Mouse (Mus musculus) embryonic facial prominence, embryonic 12.5 days (tissue): ENCODE data around the gene Rpl22. TPM values are rescaled to one million over a fixed set of nuclear protein-coding genes. Genes with fewer than 3 reads are reported as not detected.

Experiments
- ATAC-seq: fragments of 200-750 bp; cut with Nextera tagmentation; 2 replicates; pipeline ENCODE4 v1.8.0; 2017; ENCODE audit not compliant: insufficient number of reproducible peaks, insufficient read depth, low FRiP score, low TSS enrichment
- H3K27ac ChIP-seq: fragments of 300-500 bp; sonication (generic); 2 replicates; pipeline ENCODE4 v1.5.1; 2016; ENCODE audit warnings: mild to moderate bottlenecking
- H3K27me3 ChIP-seq: fragments of 300-500 bp; sonication (generic); 2 replicates; pipeline ENCODE4 v1.6.1; 2016; ENCODE audit warnings: mild to moderate bottlenecking, moderate library complexity
- H3K36me3 ChIP-seq: fragments of 300-500 bp; sonication (generic); 2 replicates; pipeline ENCODE4 v1.6.1; 2016; ENCODE audit warnings: mild to moderate bottlenecking
- H3K4me1 ChIP-seq: fragments of 300-500 bp; sonication (generic); 2 replicates; pipeline ENCODE4 v1.6.1; 2016
- H3K4me2 ChIP-seq: fragments of 300-500 bp; sonication (generic); replicated peaks from 2 replicates; pipeline ENCODE4 v1.6.1; 2016; ENCODE audit warnings: mild to moderate bottlenecking, moderate library complexity
- H3K4me3 ChIP-seq: fragments of 300-500 bp; sonication (generic); 2 replicates; pipeline ENCODE4 v1.5.1; 2016; ENCODE audit warnings: mild to moderate bottlenecking
- H3K9ac ChIP-seq: fragments of 300-500 bp; sonication (generic); 2 replicates; pipeline ENCODE4 v1.6.1; 2016; ENCODE audit warnings: mild to moderate bottlenecking, moderate library complexity
- H3K9me3 ChIP-seq: fragments of 300-500 bp; sonication (generic); 2 replicates; pipeline ENCODE4 v1.6.1; 2016; ENCODE audit warnings: mild to moderate bottlenecking, moderate library complexity
- WGBS: fragments of 180-500 bp; shearing (Covaris S2); methylation state at CpG from one replicate; pipeline ENCODE4 v1.1.7; 2016; 5-methylcytosine and 5-hydroxymethylcytosine counted together
- polyA plus RNA-seq: library from polyadenylated mRNA; unstranded; fragments of >200 nt; fragmentation: Nextera tagmentation; extraction: Ambion mirVana; gene quantifications from 2 replicates; pipeline ENCODE4 v1.2.1, GENCODE M21; 2016

The Rpl22 gene
- polyA plus RNA-seq, 1 experiment from 2014 or later: 396 TPM

GRCm38 (mm10) chr4:152287317-152288120 is 38.0 kb upstream of the Rpl22 start:
- ATAC-seq: no peak
- Histone ChIP-seq H3K27me3 (peaks cover 94% of the 10 kb centered on the region), H3K4me1 (peaks cover 27% of the 10 kb centered on the region), H3K27ac (no peak overlapping the region), H3K4me3 (no peak overlapping the region), H3K4me2 (no peak overlapping the region), H3K36me3 (no peaks in the 10 kb centered on the region), H3K9ac (no peak overlapping the region), H3K9me3 (peaks cover 3% of the 10 kb centered on the region; the same call in 1 of the 2 replicates)
- WGBS: 10% methylated on average over 19 of the region's 19 CpGs

- 39% methylated on average over 18 of the region's 18 CpGs for WGBS
- peaks cover 18% of the 10 kb centered on the region for H3K4me1 ChIP-seq
Measured at GRCm38 (mm10) chr4:152288398-152288945, 37.1 kb upstream of the Rpl22 start.

GRCm38 (mm10) chr4:152290385-152290784 is 35.2 kb upstream of the Rpl22 start:
- Histone ChIP-seq H3K4me2 (peak overlapping the region; percentile 56), H3K9ac (peak overlapping the region; percentile 41), H3K4me1 (peaks cover 18% of the 10 kb centered on the region), H3K4me3 (peak overlapping the region; percentile 29), H3K27ac (no peak overlapping the region), H3K27me3 (peaks cover 83% of the 10 kb centered on the region), H3K9me3 (peaks cover 3% of the 10 kb centered on the region; the same call in 1 of the 2 replicates), H3K36me3 (no peaks in the 10 kb centered on the region)
- no peak for ATAC-seq
- under 1% methylated on average over 39 of the region's 39 CpGs for WGBS

More at GRCm38 (mm10) chr4:152288398-152288945, 37.1 kb upstream of the Rpl22 start:
- Histone ChIP-seq H3K27ac (no peak overlapping the region), H3K4me3 (no peak overlapping the region), H3K27me3 (peaks cover 94% of the 10 kb centered on the region), H3K9me3 (peaks cover 3% of the 10 kb centered on the region; the same call in 1 of the 2 replicates), H3K9ac (no peak overlapping the region), H3K4me2 (no peak overlapping the region), H3K36me3 (no peaks in the 10 kb centered on the region)
- no peak for ATAC-seq

GRCm38 (mm10) chr4:152290991-152291390 is 34.6 kb upstream of the Rpl22 start:
- H3K27ac ChIP-seq: no peak overlapping the region
- peak overlapping the region; percentile 56 for H3K4me2 ChIP-seq
- H3K36me3 ChIP-seq: no peaks in the 10 kb centered on the region
- 6% methylated on average over 11 of the region's 11 CpGs for WGBS
- H3K27me3 ChIP-seq: peaks cover 83% of the 10 kb centered on the region
- ATAC-seq: no peak
- H3K4me1 ChIP-seq: peaks cover 22% of the 10 kb centered on the region
- peak overlapping the region; percentile 29; the same call in 1 of the 2 replicates for H3K4me3 ChIP-seq
- peaks cover 3% of the 10 kb centered on the region; the same call in 1 of the 2 replicates for H3K9me3 ChIP-seq
- H3K9ac ChIP-seq: no peak overlapping the region

- 20% methylated on average over 6 of the region's 6 CpGs for WGBS
- peak within 1 kb of the TSS; percentile 29 for H3K4me3 ChIP-seq
- ATAC-seq: no peak
- H3K9me3 ChIP-seq: peaks cover 3% of the 10 kb centered on the region; the same call in 1 of the 2 replicates
- H3K4me1 ChIP-seq: peaks cover 22% of the 10 kb centered on the region
- no peak within 1 kb of the TSS for H3K27ac ChIP-seq
- H3K9ac ChIP-seq: peak within 1 kb of the TSS; percentile 41; the same call in 1 of the 2 replicates
- no peaks in the 10 kb centered on the region for H3K36me3 ChIP-seq
- H3K27me3 ChIP-seq: peaks cover 78% of the 10 kb centered on the region
- peak within 1 kb of the TSS; percentile 56 for H3K4me2 ChIP-seq
Measured at GRCm38 (mm10) chr4:152291562-152291961, 34.0 kb upstream of the Rpl22 start, which contains the start of gene Hes3. Hes3 (minus strand) TSS chr4:152291662.

- no peak overlapping the region for H3K4me3 ChIP-seq
- H3K4me1 ChIP-seq: peaks cover 20% of the 10 kb centered on the region
- no peak overlapping the region for H3K27ac ChIP-seq
- no peak overlapping the region for H3K9ac ChIP-seq
- no peak overlapping the region for H3K4me2 ChIP-seq
- no peaks in the 10 kb centered on the region for H3K36me3 ChIP-seq
- H3K27me3 ChIP-seq: peaks cover 71% of the 10 kb centered on the region
- peaks cover 3% of the 10 kb centered on the region; the same call in 1 of the 2 replicates for H3K9me3 ChIP-seq
- 20% methylated on average over 12 of the region's 12 CpGs for WGBS
- ATAC-seq: no peak
Measured at GRCm38 (mm10) chr4:152292102-152292765, 33.3 kb upstream of the Rpl22 start.

GRCm38 (mm10) chr4:152294188-152294929 is 31.2 kb upstream of the Rpl22 start:
- no peak overlapping the region for H3K27ac ChIP-seq
- H3K4me3 ChIP-seq: no peak overlapping the region
- no peak for ATAC-seq
- H3K36me3 ChIP-seq: peaks cover under 1% of the 10 kb centered on the region; the same call in 1 of the 2 replicates
- peaks cover 32% of the 10 kb centered on the region for H3K4me1 ChIP-seq
- no peak overlapping the region for H3K9ac ChIP-seq
- 51% methylated on average over 10 of the region's 10 CpGs for WGBS
- H3K4me2 ChIP-seq: no peak overlapping the region
- peaks cover 56% of the 10 kb centered on the region for H3K27me3 ChIP-seq
- H3K9me3 ChIP-seq: no peaks in the 10 kb centered on the region

- H3K9ac ChIP-seq: no peak overlapping the region
- no peak overlapping the region for H3K4me3 ChIP-seq
- H3K9me3 ChIP-seq: no peaks in the 10 kb centered on the region
- no peak overlapping the region for H3K4me2 ChIP-seq
- peaks cover 41% of the 10 kb centered on the region for H3K27me3 ChIP-seq
- ATAC-seq: no peak
- 38% methylated on average over 4 of the region's 4 CpGs for WGBS
- no peak overlapping the region for H3K27ac ChIP-seq
- peaks cover 15% of the 10 kb centered on the region for H3K36me3 ChIP-seq
- peaks cover 22% of the 10 kb centered on the region for H3K4me1 ChIP-seq
Measured at GRCm38 (mm10) chr4:152295916-152296315, 29.6 kb upstream of the Rpl22 start.

- peak overlapping the region; percentile 49; the same call in 1 of the 2 replicates for H3K9ac ChIP-seq
- peaks cover 36% of the 10 kb centered on the region for H3K27me3 ChIP-seq
- H3K4me1 ChIP-seq: peaks cover 20% of the 10 kb centered on the region
- WGBS: 19% methylated on average over 8 of the region's 8 CpGs
- ATAC-seq: no peak
- no peaks in the 10 kb centered on the region for H3K9me3 ChIP-seq
- 0 out of 2 replicates have a peak overlapping the region, but pooled peaks have one; percentile 23 for H3K27ac ChIP-seq
- H3K4me3 ChIP-seq: peak overlapping the region; percentile 99
- H3K4me2 ChIP-seq: peak overlapping the region; percentile 95
- H3K36me3 ChIP-seq: peaks cover 20% of the 10 kb centered on the region
Measured at GRCm38 (mm10) chr4:152296371-152296770, 29.2 kb upstream of the Rpl22 start.

GRCm38 (mm10) chr4:152296874-152297861 is 28.4 kb upstream of the Rpl22 start, which contains the start of gene Icmt:
Icmt (plus strand) TSS chr4:152297227.
- under 1% methylated on average over 119 of the region's 119 CpGs for WGBS
- Histone ChIP-seq H3K9ac (peak within 1 kb of the TSS; percentile 98), H3K4me2 (peak within 1 kb of the TSS; percentile 95), H3K27ac (peak within 1 kb of the TSS; percentile 77), H3K9me3 (no peaks in the 10 kb centered on the region), H3K27me3 (peaks cover 28% of the 10 kb centered on the region), H3K4me1 (peaks cover 20% of the 10 kb centered on the region), H3K36me3 (peaks cover 27% of the 10 kb centered on the region), H3K4me3 (peak within 1 kb of the TSS; percentile 99)
- ATAC-seq: peak; percentile 92
